Mouse (Mus musculus) E14TG2a.4 (cell line): ENCODE results near the gene Tacr1.

Source experiments
- CTCF ChIP-seq: conservative IDR thresholded peaks from 2 replicates; pipeline ENCODE4 v1.5.1; 2014; ENCODE audit warnings: low read length
- NANOG ChIP-seq: IDR thresholded peaks from 2 replicates; pipeline ENCODE4 v1.6.1; 2014; ENCODE audit warnings: borderline replicate concordance, low read length, mixed read lengths
- POU5F1 ChIP-seq: IDR thresholded peaks from 2 replicates; pipeline ENCODE4 v1.6.1; 2014; ENCODE audit warnings: low read length, borderline replicate concordance

- TF ChIP-seq CTCF: no peak
- no peak for TF ChIP-seq POU5F1
- no peak for TF ChIP-seq NANOG
These were observed 35.0 kb downstream of the Tacr1 start for GRCm38 (mm10) chr6:82437174-82437573.
